Mouse (Mus musculus): ENCODE measurements around the gene Ipo4. TPM values are rescaled to one million over a fixed set of nuclear protein-coding genes. Genes with fewer than 3 reads are reported as not detected.
A peak's percentile ranks its signal among the peaks of the same experiment; 100 is the strongest.

The Ipo4 gene
- total and polyA plus RNA-seq, 3 experiments: 18.1 to 75.8 (median 24.1) TPM

- peak within 1 kb of the TSS; percentile 76 for H3K4me3 ChIP-seq (ENCODE audit: low read depth, low read length)
- TF ChIP-seq POLR2AphosphoS5 (IDR thresholded peaks at IDR 0.05; ENCODE audit: insufficient replicate concordance, low read depth, low read length): peak; percentile 82; the same call in 1 of the 2 replicates
- no peak for TF ChIP-seq CTCF (IDR thresholded peaks at IDR 0.05; ENCODE audit: low read depth, low read length)
- no peaks in the 10 kb centered on the region for H3K27me3 ChIP-seq (ENCODE audit: insufficient read depth, low read length)
- DNase-seq (ENCODE audit: low spot score) (peak; percentile 66), ATAC-seq (ENCODE audit: extremely low read depth, insufficient number of reproducible peaks, low FRiP score, poor library complexity, severe bottlenecking) (peak; percentile 95)
- no peaks in the 10 kb centered on the region for H3K9me3 ChIP-seq (replicated peaks)
- H3K4me1 ChIP-seq (ENCODE audit: insufficient read depth, low read depth, low read length): peaks cover 41% of the 10 kb centered on the region
- H3K36me3 ChIP-seq (replicated peaks): peaks cover 55% of the 10 kb centered on the region
Observed at GRCm38 (mm10) chr14:55671833-55672740, 36.3 kb upstream of the Ipo4 start, which contains the start of the genes Gmpr2 and Nedd8. Gmpr2 (plus strand) TSS chr14:55671941. Nedd8 (minus strand) TSS chr14:55672124.

GRCm38 (mm10) chr14:55671486-55671832 lies 35.7 kb upstream of the Ipo4 start:
- peaks cover 45% of the 10 kb centered on the region for H3K4me1 ChIP-seq (ENCODE audit: insufficient read depth, low read depth, low read length)
- peak; percentile 31 for DNase-seq (ENCODE audit: low spot score)
- no peak for ATAC-seq (ENCODE audit: extremely low read depth, insufficient number of reproducible peaks, low FRiP score, poor library complexity, severe bottlenecking)

GRCm38 (mm10) chr14:55660636-55661035 lies 24.9 kb upstream of the Ipo4 start:
- no peaks in the 10 kb centered on the region for H3K27me3 ChIP-seq (ENCODE audit: insufficient read depth, low read length)
- TF ChIP-seq GATA2 (IDR thresholded peaks at IDR 0.05; ENCODE audit: borderline replicate concordance, low read depth, low read length): no peak
- no peak for TF ChIP-seq CTCF (IDR thresholded peaks at IDR 0.05; ENCODE audit: low read depth, low read length)
- no peak for TF ChIP-seq POLR2AphosphoS5 (IDR thresholded peaks at IDR 0.05; ENCODE audit: insufficient replicate concordance, low read depth, low read length)
- TF ChIP-seq GATA1 (IDR thresholded peaks at IDR 0.05; ENCODE audit: borderline replicate concordance, low read length): no peak
- no peak for TF ChIP-seq TAL1 (conservative IDR thresholded peaks at IDR 0.05; ENCODE audit: low read depth, low read length)
- peak overlapping the region; percentile 72 for H3K4me3 ChIP-seq (ENCODE audit: low read depth, low read length)
- peaks cover 22% of the 10 kb centered on the region for H3K4me1 ChIP-seq (ENCODE audit: insufficient read depth, low read depth, low read length)
- H3K9me3 ChIP-seq (replicated peaks): no peaks in the 10 kb centered on the region
- no peak for DNase-seq (ENCODE audit: low spot score)
- no peak for ATAC-seq (ENCODE audit: extremely low read depth, insufficient number of reproducible peaks, low FRiP score, poor library complexity, severe bottlenecking)
- peaks cover 70% of the 10 kb centered on the region for H3K36me3 ChIP-seq (replicated peaks)

More at GRCm38 (mm10) chr14:55671486-55671832, 35.7 kb upstream of the Ipo4 start:
- Histone ChIP-seq H3K27me3 (ENCODE audit: insufficient read depth, low read length) (no peaks in the 10 kb centered on the region), H3K36me3 (replicated peaks) (peaks cover 54% of the 10 kb centered on the region), H3K9me3 (replicated peaks) (no peaks in the 10 kb centered on the region), H3K4me3 (ENCODE audit: low read depth, low read length) (peak overlapping the region; percentile 76)
- TF ChIP-seq TAL1 (conservative IDR thresholded peaks at IDR 0.05; ENCODE audit: low read depth, low read length): no peak
- TF ChIP-seq GATA1 (IDR thresholded peaks at IDR 0.05; ENCODE audit: borderline replicate concordance, low read length): no peak

GRCm38 (mm10) chr14:55659960-55660573 lies 24.3 kb upstream of the Ipo4 start, which contains the start of gene Mdp1:
Mdp1 (minus strand) TSS chr14:55660508.
- peak within 1 kb of the TSS; percentile 72 for H3K4me3 ChIP-seq (ENCODE audit: low read depth, low read length)
- peaks cover 22% of the 10 kb centered on the region for H3K4me1 ChIP-seq (ENCODE audit: insufficient read depth, low read depth, low read length)
- H3K36me3 ChIP-seq (replicated peaks): peaks cover 65% of the 10 kb centered on the region
- DNase-seq (ENCODE audit: low spot score) (peak; percentile 70), ATAC-seq (ENCODE audit: extremely low read depth, insufficient number of reproducible peaks, low FRiP score, poor library complexity, severe bottlenecking) (peak; percentile 81)
- TF ChIP-seq GATA1 (IDR thresholded peaks at IDR 0.05; ENCODE audit: borderline replicate concordance, low read length) (no peak), TAL1 (conservative IDR thresholded peaks at IDR 0.05; ENCODE audit: low read depth, low read length) (no peak), GATA2 (IDR thresholded peaks at IDR 0.05; ENCODE audit: borderline replicate concordance, low read depth, low read length) (no peak), POLR2AphosphoS5 (IDR thresholded peaks at IDR 0.05; ENCODE audit: insufficient replicate concordance, low read depth, low read length) (no peak), CTCF (IDR thresholded peaks at IDR 0.05; ENCODE audit: low read depth, low read length) (no peak)
- H3K9me3 ChIP-seq (replicated peaks): no peaks in the 10 kb centered on the region
- H3K27me3 ChIP-seq (ENCODE audit: insufficient read depth, low read length): no peaks in the 10 kb centered on the region

- no peak for TF ChIP-seq GATA1 (IDR thresholded peaks at IDR 0.05; ENCODE audit: borderline replicate concordance, low read length)
- TF ChIP-seq GATA2 (IDR thresholded peaks at IDR 0.05; ENCODE audit: borderline replicate concordance, low read depth, low read length): no peak
- no peak for TF ChIP-seq CTCF (IDR thresholded peaks at IDR 0.05; ENCODE audit: low read depth, low read length)
- no peak for TF ChIP-seq TAL1 (conservative IDR thresholded peaks at IDR 0.05; ENCODE audit: low read depth, low read length)
- TF ChIP-seq POLR2AphosphoS5 (IDR thresholded peaks at IDR 0.05; ENCODE audit: insufficient replicate concordance, low read depth, low read length): no peak
- H3K27me3 ChIP-seq (ENCODE audit: insufficient read depth, low read length): no peaks in the 10 kb centered on the region
- DNase-seq (ENCODE audit: low spot score): no peak
- H3K4me1 ChIP-seq (ENCODE audit: insufficient read depth, low read depth, low read length): peaks cover 22% of the 10 kb centered on the region
- H3K4me3 ChIP-seq (ENCODE audit: low read depth, low read length): no peak overlapping the region
- no peak for ATAC-seq (ENCODE audit: extremely low read depth, insufficient number of reproducible peaks, low FRiP score, poor library complexity, severe bottlenecking)
- peaks cover 46% of the 10 kb centered on the region for H3K36me3 ChIP-seq (replicated peaks)
- H3K9me3 ChIP-seq (replicated peaks): no peaks in the 10 kb centered on the region
Observed at GRCm38 (mm10) chr14:55658011-55658410, 22.3 kb upstream of the Ipo4 start.

- Histone ChIP-seq H3K36me3 (replicated peaks) (peaks cover 36% of the 10 kb centered on the region), H3K9me3 (replicated peaks) (no peaks in the 10 kb centered on the region), H3K4me1 (ENCODE audit: insufficient read depth, low read depth, low read length) (peaks cover 22% of the 10 kb centered on the region), H3K27me3 (ENCODE audit: insufficient read depth, low read length) (no peaks in the 10 kb centered on the region), H3K4me3 (ENCODE audit: low read depth, low read length) (no peak overlapping the region)
- no peak for ATAC-seq (ENCODE audit: extremely low read depth, insufficient number of reproducible peaks, low FRiP score, poor library complexity, severe bottlenecking)
- TF ChIP-seq GATA1 (IDR thresholded peaks at IDR 0.05; ENCODE audit: borderline replicate concordance, low read length): no peak
- no peak for TF ChIP-seq POLR2AphosphoS5 (IDR thresholded peaks at IDR 0.05; ENCODE audit: insufficient replicate concordance, low read depth, low read length)
- TF ChIP-seq CTCF (IDR thresholded peaks at IDR 0.05; ENCODE audit: low read depth, low read length): no peak
- TF ChIP-seq TAL1 (conservative IDR thresholded peaks at IDR 0.05; ENCODE audit: low read depth, low read length): no peak
- TF ChIP-seq GATA2 (IDR thresholded peaks at IDR 0.05; ENCODE audit: borderline replicate concordance, low read depth, low read length): no peak
- DNase-seq (ENCODE audit: low spot score): no peak
Observed at GRCm38 (mm10) chr14:55656935-55657334, 21.2 kb upstream of the Ipo4 start.

Data from G1E (cell line).